Mouse (Mus musculus) liver, embryonic 14.5 days (tissue): ENCODE measurements at regions not wholly inside any gene's neighbourhood (a gene's known extent, or its start where the extent isn't known, plus 50 kb on each side); places are given as distances from the start of the nearest gene placed in this dataset.

Experiments
- CTCF ChIP-seq: IDR thresholded peaks from 2 replicates; pipeline ENCODE4 v1.5.1; 2016; ENCODE audit warnings: antibody characterized with exemption, low read depth, control low read depth
- EP300 ChIP-seq: IDR thresholded peaks from 2 replicates; pipeline ENCODE4 v1.6.1; 2016; ENCODE audit warnings: antibody characterized with exemption, low read depth

- no peak for TF ChIP-seq EP300
- no peak for TF ChIP-seq CTCF
Observed at GRCm38 (mm10) chr11:17759224-17759623, 194.5 kb downstream of the Etaa1 start.
